Mouse (Mus musculus) CD4-positive, CD25-positive, alpha-beta regulatory T cell, adult 4 months (primary cell): ENCODE results near the gene Cryzl2. TPM values are rescaled to one million over a fixed set of nuclear protein-coding genes. Genes with fewer than 3 reads are reported as not detected.

Source experiments
- ATAC-seq: one replicate; pipeline ENCODE4 v1.8.0; 2017
- polyA plus RNA-seq, 2 experiments: library from polyadenylated mRNA; unstranded; fragments of 100-300 nt; shearing (Covaris generic); gene quantifications; one replicate each; pipeline ENCODE4 v1.2.1; 2017

The Cryzl2 gene
- polyA plus RNA-seq, 2 experiments from 2014 or later = 6.9 to 10.1 TPM

DNA sequence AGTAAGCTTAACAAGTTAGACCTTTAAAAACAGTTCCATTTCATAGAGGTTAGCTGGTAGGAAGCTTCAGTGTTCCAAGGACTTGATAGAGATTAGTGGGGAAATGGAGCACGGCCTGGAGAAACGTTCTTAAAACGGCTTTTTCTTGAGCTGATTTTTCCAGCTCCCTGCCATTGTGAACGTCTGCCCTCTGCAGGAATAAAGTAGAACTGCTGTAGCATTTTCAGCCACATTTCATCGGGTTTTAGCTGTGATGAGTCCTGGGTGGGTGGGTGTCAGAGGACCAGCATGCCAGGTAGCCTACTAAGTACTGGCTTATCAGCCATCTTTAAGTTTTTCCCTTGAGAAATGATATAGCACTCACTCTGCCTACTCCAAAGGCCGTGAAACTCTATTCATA, 78.1 kb downstream of the Cryzl2 start:
- ATAC-seq = no peak

DNA sequence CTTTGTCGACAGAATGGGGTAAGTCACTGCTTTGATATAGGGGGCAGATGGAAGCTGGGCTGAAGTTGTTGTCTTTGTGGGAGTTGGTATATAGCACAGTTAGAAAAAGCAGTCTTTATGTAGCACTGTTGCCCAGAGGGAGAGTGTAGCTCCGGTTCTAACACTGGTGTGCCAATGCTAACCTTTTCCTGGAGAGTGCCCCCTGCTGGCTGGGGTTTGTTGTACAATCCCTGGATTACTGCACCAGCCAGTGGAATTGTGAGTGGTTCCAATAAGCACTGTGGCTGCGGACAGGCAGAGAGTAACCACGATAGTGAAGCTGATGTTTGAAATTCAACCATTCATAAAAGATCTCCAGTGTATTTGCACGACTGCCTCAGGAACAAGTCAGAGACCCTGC, 79.3 kb downstream of the Cryzl2 start:
- ATAC-seq = no peak

Other genes with a start within 250 kb of the Cryzl2 start
- not detected for gene Rasal2, start 46.0 kb upstream of the Cryzl2 start, polyA plus RNA-seq
- gene Sec16b, start 48.2 kb downstream of the Cryzl2 start, polyA plus RNA-seq = 1 to 10 TPM; 1.2 to 1.6 TPM